Mouse (Mus musculus) lung, postnatal 0 days (tissue): ENCODE data around the gene Nol4l. TPM values are rescaled to one million over a fixed set of nuclear protein-coding genes. Genes with fewer than 3 reads are reported as not detected.

Experiments used
- ATAC-seq: fragments of 200-750 bp; cut with Nextera tagmentation; 2 replicates; pipeline ENCODE4 v1.8.0; 2017; ENCODE audit warnings: moderate library complexity
- DNase-seq: peaks from one replicate; pipeline ENCODE4 v3.0.0-alpha.2; 2016; ENCODE audit warnings: low spot score
- H3K27ac ChIP-seq: fragments of 300-500 bp; sonication (generic); 2 replicates; pipeline ENCODE4 v1.5.1; 2014; ENCODE audit warnings: antibody characterized with exemption, mild to moderate bottlenecking, low read length, mixed read lengths
- H3K27me3 ChIP-seq: fragments of 300-500 bp; sonication (generic); replicated peaks from 2 replicates; pipeline ENCODE4 v1.6.1; 2014; ENCODE audit warnings: low read length, mixed read lengths; ENCODE audit not compliant: insufficient read depth
- H3K36me3 ChIP-seq: fragments of 300-500 bp; sonication (generic); 2 replicates; pipeline ENCODE4 v1.6.1; 2014; ENCODE audit warnings: low read length, mixed read lengths; ENCODE audit not compliant: insufficient read depth
- H3K4me1 ChIP-seq: fragments of 300-500 bp; sonication (generic); 2 replicates; pipeline ENCODE4 v1.6.1; 2014; ENCODE audit warnings: antibody characterized with exemption, low read depth, low read length, mixed read lengths; ENCODE audit not compliant: insufficient read depth
- H3K4me2 ChIP-seq: fragments of 300-500 bp; sonication (generic); replicated peaks from 2 replicates; pipeline ENCODE4 v1.6.1; 2014; ENCODE audit warnings: low read depth, mild to moderate bottlenecking, low read length, moderate library complexity, mixed read lengths
- H3K4me3 ChIP-seq: fragments of 300-500 bp; sonication (generic); 2 replicates; pipeline ENCODE4 v1.5.1; 2014; ENCODE audit warnings: low read depth, low read length
- H3K9ac ChIP-seq: fragments of 300-500 bp; sonication (generic); replicated peaks from 2 replicates; pipeline ENCODE4 v1.6.1; 2014; ENCODE audit warnings: low read depth, mild to moderate bottlenecking
- H3K9me3 ChIP-seq: fragments of 300-500 bp; sonication (generic); 2 replicates; pipeline ENCODE4 v1.6.1; 2016; ENCODE audit warnings: low read length, mixed read lengths
- CTCF ChIP-seq: IDR thresholded peaks from 2 replicates; pipeline ENCODE4 v1.5.1; 2016; ENCODE audit warnings: antibody characterized with exemption, mild to moderate bottlenecking
- EP300 ChIP-seq: IDR thresholded peaks from 2 replicates; pipeline ENCODE4 v1.6.1; 2016; ENCODE audit warnings: antibody characterized with exemption, mild to moderate bottlenecking, control low read depth
- WGBS: fragments of 180-500 bp; shearing (Covaris S2); extraction: QIAGEN DNeasy Blood & Tissue Kit; methylation state at CpG from one replicate; pipeline ENCODE4 v1.1.7; 2014; 5-methylcytosine and 5-hydroxymethylcytosine counted together
- polyA plus RNA-seq: library from polyadenylated mRNA; unstranded; fragments of >200 nt; fragmentation: Nextera tagmentation; extraction: Ambion mirVana; gene quantifications from 2 replicates; pipeline ENCODE4 v1.2.1, GENCODE M21; 2015

Gene Nol4l
- polyA plus RNA-seq, 1 experiment from 2014 or later, result 8.3 TPM

- Histone ChIP-seq H3K4me3 (peak overlapping the region; percentile 98; the same call in 1 of the 2 replicates), H3K4me2 (peak overlapping the region; percentile 99), H3K36me3 (no peaks in the 10 kb centered on the region), H3K27ac (0 out of 2 replicates have a peak overlapping the region, but pooled peaks have one; percentile 95), H3K9me3 (no peaks in the 10 kb centered on the region), H3K4me1 (peaks cover 42% of the 10 kb centered on the region), H3K9ac (peak overlapping the region; percentile 23; the same call in 1 of the 2 replicates), H3K27me3 (no peaks in the 10 kb centered on the region)
- no peak for DNase-seq
- TF ChIP-seq CTCF, result no peak
- no peak for TF ChIP-seq EP300
- 17% methylated on average over 5 of the region's 5 CpGs for WGBS
- ATAC-seq, result no peak
Measured at GRCm38 (mm10) chr2:153442720-153443119, 87.1 kb downstream of the Nol4l start.

- DNase-seq, result peak; percentile 16
- Histone ChIP-seq H3K4me3 (no peak overlapping the region), H3K27me3 (no peaks in the 10 kb centered on the region), H3K9ac (no peak overlapping the region), H3K36me3 (no peaks in the 10 kb centered on the region), H3K4me2 (peak overlapping the region; percentile 19; the same call in 1 of the 2 replicates), H3K4me1 (peaks cover 56% of the 10 kb centered on the region), H3K9me3 (no peaks in the 10 kb centered on the region), H3K27ac (peak overlapping the region; percentile 55; the same call in 1 of the 2 replicates)
- 28% methylated on average over 3 of the region's 3 CpGs for WGBS
- no peak for ATAC-seq
- TF ChIP-seq CTCF (no peak), EP300 (no peak)
Measured at GRCm38 (mm10) chr2:153441228-153441627, 88.5 kb downstream of the Nol4l start.

- Histone ChIP-seq H3K4me1 (peaks cover 60% of the 10 kb centered on the region), H3K36me3 (no peaks in the 10 kb centered on the region), H3K9ac (no peak overlapping the region), H3K27me3 (no peaks in the 10 kb centered on the region), H3K4me3 (no peak overlapping the region), H3K9me3 (no peaks in the 10 kb centered on the region), H3K4me2 (no peak overlapping the region), H3K27ac (no peak overlapping the region)
- TF ChIP-seq CTCF (no peak), EP300 (no peak)
- ATAC-seq, result no peak
- WGBS, result 55% methylated on average over 2 of the region's 2 CpGs
- no peak for DNase-seq
Measured at GRCm38 (mm10) chr2:153440755-153441154, 89.0 kb downstream of the Nol4l start.

DNA sequence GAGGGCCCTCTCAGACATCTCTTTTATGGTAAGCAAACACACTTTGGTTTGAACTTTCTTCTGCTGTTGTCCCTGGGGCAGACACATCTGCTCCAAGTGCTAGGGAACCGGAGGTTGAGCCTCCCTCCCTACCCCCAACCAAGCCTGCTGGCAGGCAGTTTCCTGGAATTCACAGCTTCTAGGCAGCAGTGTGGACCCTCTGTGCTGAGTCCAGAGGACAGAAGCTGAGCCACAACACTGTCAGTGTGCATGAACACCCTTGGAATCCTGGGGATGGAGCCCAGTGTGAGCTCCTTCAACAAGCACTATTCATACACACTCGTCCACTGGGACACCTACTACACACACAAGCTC is 92.5 kb downstream of the Nol4l start:
- Histone ChIP-seq H3K4me3 (no peak overlapping the region), H3K27ac (peak overlapping the region; percentile 83), H3K27me3 (no peaks in the 10 kb centered on the region), H3K9me3 (no peaks in the 10 kb centered on the region), H3K4me1 (peaks cover 73% of the 10 kb centered on the region), H3K36me3 (no peaks in the 10 kb centered on the region), H3K4me2 (peak overlapping the region; percentile 32), H3K9ac (no peak overlapping the region)
- ATAC-seq (peak; percentile 45), DNase-seq (peak; percentile 54)
- no peak for TF ChIP-seq CTCF
- TF ChIP-seq EP300, result no peak
- WGBS, result 10% methylated on average over 2 of the region's 2 CpGs

GRCm38 (mm10) chr2:153436641-153437305 is 93.0 kb downstream of the Nol4l start:
- TF ChIP-seq EP300 (peak; percentile 74; the same call in 1 of the 2 replicates), CTCF (no peak)
- H3K4me1 ChIP-seq, result peaks cover 73% of the 10 kb centered on the region
- no peaks in the 10 kb centered on the region for H3K9me3 ChIP-seq
- peak overlapping the region; percentile 32 for H3K4me2 ChIP-seq
- H3K4me3 ChIP-seq, result no peak overlapping the region
- 8% methylated on average over 6 of the region's 6 CpGs for WGBS
- ATAC-seq (peak; percentile 79), DNase-seq (peak; percentile 93)
- H3K27me3 ChIP-seq, result no peaks in the 10 kb centered on the region
- H3K9ac ChIP-seq, result no peak overlapping the region
- H3K27ac ChIP-seq, result peak overlapping the region; percentile 83
- no peaks in the 10 kb centered on the region for H3K36me3 ChIP-seq

DNA sequence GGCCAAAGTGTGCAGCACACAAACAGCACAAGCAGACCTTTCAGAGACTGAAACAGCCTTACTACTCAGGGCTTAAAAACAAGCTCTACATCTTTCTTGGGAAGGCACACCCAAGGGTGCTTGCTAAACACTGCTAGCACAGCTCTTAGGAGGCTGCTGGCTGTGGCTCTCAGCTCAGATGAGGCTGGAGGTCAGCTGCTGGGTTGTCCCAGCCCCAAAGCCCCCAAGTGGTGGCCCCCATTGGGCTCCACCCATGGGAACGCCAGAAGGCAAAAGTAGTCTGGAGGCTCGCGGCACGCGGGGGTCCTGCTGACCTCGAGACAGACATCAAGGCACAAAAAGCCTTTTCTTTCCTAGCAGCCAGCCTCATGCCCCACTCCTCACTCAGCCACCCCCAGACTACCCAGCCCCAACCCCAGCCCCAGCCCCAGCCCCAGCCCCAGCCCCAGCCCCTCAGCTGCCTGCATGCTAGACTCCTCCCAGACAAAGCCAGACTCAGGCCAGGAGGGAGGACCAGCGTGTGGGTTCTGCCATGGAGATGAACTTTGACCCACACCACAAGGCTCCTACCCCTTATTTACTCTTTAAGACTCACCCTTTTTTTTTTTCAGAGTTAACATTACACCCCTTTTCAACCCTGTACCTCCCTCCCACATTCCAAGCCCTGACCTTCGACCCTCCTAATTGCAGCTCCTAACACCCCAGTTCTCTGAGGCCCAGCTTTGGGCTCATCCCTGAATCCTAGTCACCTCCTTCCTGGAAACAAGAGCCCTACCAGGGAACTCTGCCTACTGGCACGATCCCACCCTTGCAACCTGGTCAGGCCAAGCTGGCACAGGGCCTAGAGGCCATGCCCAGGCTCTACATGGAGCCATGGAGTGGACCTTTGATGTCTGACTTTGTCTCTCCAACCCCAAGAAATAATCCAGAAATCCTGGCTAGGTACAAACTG is 94.6 kb downstream of the Nol4l start:
- H3K36me3 ChIP-seq, result peaks cover 4% of the 10 kb centered on the region; the same call in 1 of the 2 replicates
- no peak for ATAC-seq
- H3K4me2 ChIP-seq, result no peak overlapping the region
- H3K9me3 ChIP-seq, result no peaks in the 10 kb centered on the region
- WGBS, result 36% methylated on average over 9 of the region's 9 CpGs
- H3K4me1 ChIP-seq, result peaks cover 67% of the 10 kb centered on the region
- TF ChIP-seq EP300 (no peak), CTCF (no peak)
- no peak overlapping the region for H3K4me3 ChIP-seq
- H3K27me3 ChIP-seq, result no peaks in the 10 kb centered on the region
- DNase-seq, result no peak
- H3K9ac ChIP-seq, result no peak overlapping the region
- H3K27ac ChIP-seq, result peak overlapping the region; percentile 83
